Mouse (Mus musculus): Measurements from ENCODE around the gene Dusp6.

DNA sequence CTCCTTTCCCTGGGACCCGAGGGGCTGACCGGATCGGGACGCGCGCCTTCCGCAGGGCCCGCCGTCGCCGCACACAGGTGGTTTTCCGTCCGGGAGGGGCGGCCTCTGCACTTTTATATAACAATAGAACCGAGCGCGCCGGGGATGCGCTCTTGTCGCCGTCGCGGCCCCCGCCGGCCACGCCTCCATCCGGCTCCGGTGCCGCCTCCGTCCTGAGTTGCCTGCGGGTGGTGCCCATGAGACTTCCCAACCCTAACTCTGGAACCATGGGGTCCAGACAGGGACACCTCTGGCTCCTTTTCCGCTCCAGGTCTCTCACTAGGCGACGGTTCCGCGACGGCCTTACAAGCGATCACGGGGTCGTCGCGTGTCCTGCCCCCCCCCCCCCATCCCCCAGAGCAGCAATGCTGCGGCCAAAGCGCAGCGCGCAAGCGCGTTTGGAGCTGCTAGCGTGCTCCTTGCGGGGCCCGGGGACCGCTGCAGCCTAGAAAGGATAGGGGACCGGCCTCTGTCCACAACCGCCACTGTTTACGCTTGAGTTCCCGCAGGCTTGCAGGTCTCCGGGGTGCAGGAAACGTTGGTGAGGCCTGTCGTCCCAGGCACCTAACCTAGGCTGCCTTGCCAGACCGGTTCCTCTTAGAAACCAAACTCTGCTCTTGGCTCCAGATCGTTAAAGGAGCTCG, 1.3 kb upstream of the Dusp6 start:
- TF ChIP-seq POLR2A (IDR thresholded peaks at IDR 0.05; ENCODE audit: extremely low read depth, insufficient read depth, low read length) = peak; percentile 36; the same call in 1 of the 2 replicates
- no peak for TF ChIP-seq CTCF (IDR thresholded peaks at IDR 0.05; ENCODE audit: low read depth, low read length)
